Mouse (Mus musculus): ENCODE results near the gene Cryl1. TPM values are rescaled to one million over a fixed set of nuclear protein-coding genes. Genes with fewer than 3 reads are reported as not detected.
A peak's percentile ranks its signal among the peaks of the same experiment; 100 is the strongest.

Gene Cryl1
- polyA plus RNA-seq, 1 experiment from 2014 or later = 49.7 TPM

- no peaks in the 10 kb centered on the region for H3K9me3 ChIP-seq (ENCODE audit: low read length)
- no peak overlapping the region for H3K9ac ChIP-seq (replicated peaks; ENCODE audit: low read length)
- WGBS = 67% methylated on average over 9 of the region's 9 CpGs
- no peak overlapping the region for H3K27ac ChIP-seq (ENCODE audit: low read length)
- no peaks in the 10 kb centered on the region for H3K36me3 ChIP-seq (ENCODE audit: insufficient read depth, low read length)
- no peaks in the 10 kb centered on the region for H3K4me1 ChIP-seq (ENCODE audit: insufficient read depth, low read length)
- H3K4me3 ChIP-seq (ENCODE audit: low read length) = no peak overlapping the region
- ATAC-seq (ENCODE audit: low FRiP score, low TSS enrichment) = peak; percentile 52; the same call in 1 of the 2 replicates
- no peak overlapping the region for H3K4me2 ChIP-seq (replicated peaks; ENCODE audit: low read depth, low read length)
- no peaks in the 10 kb centered on the region for H3K27me3 ChIP-seq (ENCODE audit: insufficient read depth, low read length)
Observed at GRCm38 (mm10) chr14:57376956-57377355, 21.4 kb downstream of the Cryl1 start.

DNA sequence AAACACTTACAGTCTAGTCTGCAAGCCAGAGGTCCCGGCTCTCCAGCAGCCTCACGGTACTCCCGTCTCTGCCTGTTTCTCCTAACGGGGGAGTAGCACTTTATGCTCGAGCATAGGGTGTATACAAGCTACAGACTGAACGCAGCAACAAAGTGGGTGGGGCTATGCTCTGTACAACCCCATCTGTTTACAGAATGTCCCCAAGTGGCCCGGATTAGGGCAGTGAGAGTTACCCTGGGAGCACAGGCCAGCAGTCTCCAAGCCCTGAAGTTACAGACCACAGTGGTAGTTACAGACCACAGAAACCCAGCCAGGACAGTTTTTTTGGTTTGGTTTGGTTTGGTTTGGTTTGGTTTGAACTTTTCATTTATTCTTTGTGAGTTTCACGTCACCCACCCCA lies 22.3 kb downstream of the Cryl1 start:
- 68% methylated on average over 8 of the region's 8 CpGs for WGBS
- H3K27me3 ChIP-seq (ENCODE audit: insufficient read depth, low read length) = no peaks in the 10 kb centered on the region
- no peaks in the 10 kb centered on the region for H3K36me3 ChIP-seq (ENCODE audit: insufficient read depth, low read length)
- H3K4me3 ChIP-seq (ENCODE audit: low read length) = no peak overlapping the region
- H3K9me3 ChIP-seq (ENCODE audit: low read length) = no peaks in the 10 kb centered on the region
- H3K4me2 ChIP-seq (replicated peaks; ENCODE audit: low read depth, low read length) = no peak overlapping the region
- no peak overlapping the region for H3K27ac ChIP-seq (ENCODE audit: low read length)
- no peak overlapping the region for H3K9ac ChIP-seq (replicated peaks; ENCODE audit: low read length)
- ATAC-seq (ENCODE audit: low FRiP score, low TSS enrichment) = no peak
- H3K4me1 ChIP-seq (ENCODE audit: insufficient read depth, low read length) = no peaks in the 10 kb centered on the region

DNA sequence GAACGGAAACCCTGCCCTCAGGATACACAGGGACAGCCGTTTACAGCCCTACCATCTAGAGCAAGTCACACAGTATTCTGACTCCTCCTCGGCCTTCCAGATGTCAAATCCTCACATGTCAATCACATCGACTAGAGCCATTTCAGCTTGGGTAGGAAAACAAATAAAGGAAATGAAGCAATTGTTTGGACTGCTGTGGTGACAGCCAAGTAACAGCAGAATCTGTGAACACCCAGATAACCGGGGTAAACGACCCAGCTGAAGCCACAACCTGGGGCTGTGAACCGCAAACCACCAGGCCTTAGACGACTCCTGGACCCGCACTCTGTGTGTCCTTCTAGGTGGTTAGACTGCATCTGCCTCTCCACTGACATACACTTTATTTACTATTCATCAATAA lies 23.1 kb downstream of the Cryl1 start:
- Histone ChIP-seq H3K27me3 (ENCODE audit: insufficient read depth, low read length) (no peaks in the 10 kb centered on the region), H3K4me1 (ENCODE audit: insufficient read depth, low read length) (no peaks in the 10 kb centered on the region), H3K27ac (ENCODE audit: low read length) (no peak overlapping the region), H3K4me2 (replicated peaks; ENCODE audit: low read depth, low read length) (no peak overlapping the region), H3K9ac (replicated peaks; ENCODE audit: low read length) (no peak overlapping the region), H3K36me3 (ENCODE audit: insufficient read depth, low read length) (no peaks in the 10 kb centered on the region), H3K4me3 (ENCODE audit: low read length) (no peak overlapping the region), H3K9me3 (ENCODE audit: low read length) (no peaks in the 10 kb centered on the region)
- WGBS = 75% methylated on average over 9 of the region's 9 CpGs
- no peak for ATAC-seq (ENCODE audit: low FRiP score, low TSS enrichment)

DNA sequence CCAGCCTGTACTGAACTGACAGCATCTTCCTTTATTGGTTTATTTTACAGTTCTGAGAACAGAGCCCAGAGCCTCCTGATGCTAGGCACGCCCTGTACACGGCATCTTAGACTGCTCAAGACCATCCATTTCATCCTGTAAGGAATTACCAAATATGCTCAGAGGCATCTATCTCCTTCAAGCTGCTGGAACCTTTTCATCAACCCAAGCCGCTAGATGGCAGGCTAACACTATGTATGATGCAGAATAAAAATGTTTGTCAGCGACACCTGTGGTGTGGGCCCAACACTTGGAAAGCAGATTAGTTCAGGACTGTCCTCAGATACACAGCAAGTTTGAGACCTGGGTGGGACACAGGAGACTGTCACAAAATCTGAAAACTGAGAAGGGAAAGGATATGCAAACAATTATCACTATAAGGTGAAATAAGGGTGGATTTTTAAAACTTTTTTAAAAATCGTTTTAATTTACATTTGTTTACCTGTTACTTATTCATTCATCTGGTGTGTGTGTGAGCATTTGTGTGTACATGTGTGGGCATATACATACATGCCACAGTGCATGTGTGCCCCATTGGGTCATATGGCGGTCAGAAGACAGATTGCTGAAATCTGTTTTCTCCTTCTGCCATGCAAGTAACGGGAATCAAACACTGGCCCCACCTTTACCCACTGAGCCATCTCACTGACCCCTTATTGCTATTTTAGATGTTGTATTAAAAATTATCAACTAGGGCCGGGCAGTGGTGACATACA lies 25.8 kb downstream of the Cryl1 start:
- no peak overlapping the region for H3K9ac ChIP-seq (replicated peaks; ENCODE audit: low read length)
- no peak for ATAC-seq (ENCODE audit: low FRiP score, low TSS enrichment)
- 47% methylated on average over 8 of the region's 8 CpGs for WGBS

DNA sequence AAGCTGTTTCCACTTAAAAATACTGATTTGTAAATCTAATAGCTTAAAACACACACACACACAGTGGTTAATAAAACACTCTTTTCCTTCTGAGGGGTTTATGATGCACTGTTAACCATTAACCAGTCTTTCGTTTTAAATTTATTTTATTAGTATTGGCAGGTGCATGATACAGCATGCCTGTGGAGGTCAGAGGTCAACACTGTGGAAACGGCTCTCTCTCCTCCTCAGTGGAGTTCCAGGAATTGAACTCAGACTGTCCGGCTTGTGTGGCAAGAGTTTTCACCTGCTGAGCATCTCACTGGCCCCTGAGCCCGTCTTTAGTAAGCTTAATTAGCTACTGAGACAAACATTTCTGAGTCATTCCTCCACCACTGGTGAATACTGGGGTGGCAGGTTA lies 31.0 kb downstream of the Cryl1 start:
- no peak overlapping the region for H3K4me2 ChIP-seq (replicated peaks; ENCODE audit: low read depth, low read length)
- no peak overlapping the region for H3K9ac ChIP-seq (replicated peaks; ENCODE audit: low read length)
- no peak overlapping the region for H3K27ac ChIP-seq (ENCODE audit: low read length)
- no peaks in the 10 kb centered on the region for H3K36me3 ChIP-seq (ENCODE audit: insufficient read depth, low read length)
- no peak overlapping the region for H3K4me3 ChIP-seq (ENCODE audit: low read length)
- 35% methylated on average over 4 of the region's 4 CpGs for WGBS
- H3K4me1 ChIP-seq (ENCODE audit: insufficient read depth, low read length) = peaks cover 6% of the 10 kb centered on the region
- H3K27me3 ChIP-seq (ENCODE audit: insufficient read depth, low read length) = no peaks in the 10 kb centered on the region
- H3K9me3 ChIP-seq (ENCODE audit: low read length) = no peaks in the 10 kb centered on the region
- ATAC-seq (ENCODE audit: low FRiP score, low TSS enrichment) = no peak

More for the DNA sequence above, 25.8 kb downstream of the Cryl1 start:
- Histone ChIP-seq H3K4me1 (ENCODE audit: insufficient read depth, low read length) (no peaks in the 10 kb centered on the region), H3K4me3 (ENCODE audit: low read length) (no peak overlapping the region), H3K36me3 (ENCODE audit: insufficient read depth, low read length) (no peaks in the 10 kb centered on the region), H3K9me3 (ENCODE audit: low read length) (no peaks in the 10 kb centered on the region), H3K4me2 (replicated peaks; ENCODE audit: low read depth, low read length) (no peak overlapping the region), H3K27me3 (ENCODE audit: insufficient read depth, low read length) (no peaks in the 10 kb centered on the region), H3K27ac (ENCODE audit: low read length) (no peak overlapping the region)

GRCm38 (mm10) chr14:57366724-57367123 lies 31.6 kb downstream of the Cryl1 start:
- 63% methylated on average over 5 of the region's 5 CpGs for WGBS

GRCm38 (mm10) chr14:57365341-57365740 lies 33.0 kb downstream of the Cryl1 start:
- WGBS = 79% methylated on average over 9 of the region's 9 CpGs
- Histone ChIP-seq H3K4me2 (replicated peaks; ENCODE audit: low read depth, low read length) (no peak overlapping the region), H3K36me3 (ENCODE audit: insufficient read depth, low read length) (no peaks in the 10 kb centered on the region)

More at GRCm38 (mm10) chr14:57366724-57367123, 31.6 kb downstream of the Cryl1 start:
- H3K9ac ChIP-seq (replicated peaks; ENCODE audit: low read length) = no peak overlapping the region
- no peaks in the 10 kb centered on the region for H3K36me3 ChIP-seq (ENCODE audit: insufficient read depth, low read length)
- H3K27me3 ChIP-seq (ENCODE audit: insufficient read depth, low read length) = no peaks in the 10 kb centered on the region
- no peak overlapping the region for H3K4me2 ChIP-seq (replicated peaks; ENCODE audit: low read depth, low read length)
- peaks cover 6% of the 10 kb centered on the region for H3K4me1 ChIP-seq (ENCODE audit: insufficient read depth, low read length)
- no peak overlapping the region for H3K4me3 ChIP-seq (ENCODE audit: low read length)
- no peaks in the 10 kb centered on the region for H3K9me3 ChIP-seq (ENCODE audit: low read length)
- ATAC-seq (ENCODE audit: low FRiP score, low TSS enrichment) = no peak
- no peak overlapping the region for H3K27ac ChIP-seq (ENCODE audit: low read length)

DNA sequence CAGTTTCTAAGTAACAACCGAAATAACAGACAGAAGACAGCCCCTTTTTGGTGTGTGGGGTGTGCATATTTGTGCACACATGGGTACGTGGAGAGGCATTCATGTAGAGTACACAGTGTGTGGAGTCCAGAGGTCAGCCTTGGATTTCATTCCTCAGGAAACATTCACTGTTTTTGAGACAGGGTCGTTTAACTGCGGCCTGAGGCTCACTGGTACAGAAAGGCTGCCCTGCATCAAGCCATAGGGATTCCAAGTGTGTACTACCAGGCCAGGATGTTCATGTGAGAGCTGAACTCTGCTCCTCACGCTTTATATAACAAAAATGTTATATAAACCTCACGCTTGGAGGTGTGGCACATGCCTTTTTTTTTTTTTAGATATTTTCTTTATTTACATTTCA lies 34.5 kb downstream of the Cryl1 start:
- WGBS = 87% methylated on average over 6 of the region's 6 CpGs
- Histone ChIP-seq H3K9me3 (ENCODE audit: low read length) (no peaks in the 10 kb centered on the region), H3K9ac (replicated peaks; ENCODE audit: low read length) (no peak overlapping the region), H3K36me3 (ENCODE audit: insufficient read depth, low read length) (no peaks in the 10 kb centered on the region), H3K27me3 (ENCODE audit: insufficient read depth, low read length) (no peaks in the 10 kb centered on the region), H3K4me1 (ENCODE audit: insufficient read depth, low read length) (peaks cover 6% of the 10 kb centered on the region), H3K27ac (ENCODE audit: low read length) (no peak overlapping the region), H3K4me3 (ENCODE audit: low read length) (no peak overlapping the region), H3K4me2 (replicated peaks; ENCODE audit: low read depth, low read length) (no peak overlapping the region)
- ATAC-seq (ENCODE audit: low FRiP score, low TSS enrichment) = no peak

More at GRCm38 (mm10) chr14:57365341-57365740, 33.0 kb downstream of the Cryl1 start:
- Histone ChIP-seq H3K4me3 (ENCODE audit: low read length) (no peak overlapping the region), H3K4me1 (ENCODE audit: insufficient read depth, low read length) (peaks cover 6% of the 10 kb centered on the region), H3K27ac (ENCODE audit: low read length) (no peak overlapping the region), H3K9ac (replicated peaks; ENCODE audit: low read length) (no peak overlapping the region), H3K27me3 (ENCODE audit: insufficient read depth, low read length) (no peaks in the 10 kb centered on the region), H3K9me3 (ENCODE audit: low read length) (no peaks in the 10 kb centered on the region)
- ATAC-seq (ENCODE audit: low FRiP score, low TSS enrichment) = no peak

DNA sequence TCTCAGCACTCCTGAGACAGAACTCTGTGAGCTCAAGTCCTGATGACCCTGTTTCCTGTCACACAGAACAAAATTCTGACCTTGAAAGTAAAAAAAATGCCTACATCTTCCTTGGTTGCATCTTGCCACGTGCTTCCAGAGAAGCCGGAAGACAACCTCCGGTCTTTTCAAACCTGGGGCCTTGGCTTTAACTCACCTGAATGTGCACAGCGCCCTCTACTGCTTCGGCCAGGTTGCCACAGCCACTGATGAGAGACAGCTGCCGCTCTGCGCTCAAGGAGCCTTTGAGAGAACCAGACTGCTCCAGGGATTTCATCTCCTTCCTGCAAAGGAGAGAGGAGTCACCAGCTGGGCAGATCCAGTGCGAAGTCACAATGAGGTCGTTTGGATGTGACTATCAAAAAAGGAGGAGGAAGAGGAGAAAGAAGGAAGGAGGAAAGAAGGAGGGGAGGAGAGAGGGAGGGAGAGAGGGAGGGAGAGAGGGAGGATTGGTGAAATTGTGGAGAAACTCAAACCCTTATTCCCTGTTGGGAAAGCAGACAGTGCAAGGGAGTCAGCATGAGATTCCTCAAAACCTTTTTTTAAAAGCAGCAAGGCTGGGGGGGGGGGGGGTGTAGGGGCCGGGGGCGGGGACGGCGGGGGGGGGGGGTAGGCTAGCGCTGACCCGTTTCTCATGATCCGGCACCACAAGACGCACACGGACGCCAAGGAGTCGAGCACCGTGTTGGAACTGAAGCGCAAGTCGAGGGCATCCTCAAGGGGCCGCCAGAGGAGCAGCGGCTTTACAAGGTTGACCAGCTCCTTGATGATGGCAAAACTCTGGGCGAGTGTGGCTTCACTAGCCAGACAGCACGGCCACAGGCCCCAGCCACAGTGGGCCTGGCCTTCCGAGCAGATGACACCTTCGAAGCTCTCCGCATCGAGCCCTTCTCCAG lies 35.3 kb downstream of the Cryl1 start:
- peak overlapping the region; percentile 43 for H3K4me2 ChIP-seq (replicated peaks; ENCODE audit: low read depth, low read length)
- H3K36me3 ChIP-seq (ENCODE audit: insufficient read depth, low read length) = no peaks in the 10 kb centered on the region
- H3K27me3 ChIP-seq (ENCODE audit: insufficient read depth, low read length) = no peaks in the 10 kb centered on the region
- 5% methylated on average over 21 of the region's 31 CpGs for WGBS
- no peaks in the 10 kb centered on the region for H3K9me3 ChIP-seq (ENCODE audit: low read length)
- peak; percentile 58; the same call in 1 of the 2 replicates for ATAC-seq (ENCODE audit: low FRiP score, low TSS enrichment)
- H3K4me3 ChIP-seq (ENCODE audit: low read length) = no peak overlapping the region
- no peak overlapping the region; the same call in 1 of the 2 replicates for H3K9ac ChIP-seq (replicated peaks; ENCODE audit: low read length)
- peaks cover 6% of the 10 kb centered on the region for H3K4me1 ChIP-seq (ENCODE audit: insufficient read depth, low read length)
- no peak overlapping the region for H3K27ac ChIP-seq (ENCODE audit: low read length)

All from kidney, embryonic 16.5 days (tissue).